Mouse (Mus musculus) intestine, postnatal 0 days (tissue): ENCODE data around the gene Kctd19. TPM values are rescaled to one million over a fixed set of nuclear protein-coding genes. Genes with fewer than 3 reads are reported as not detected.

Source experiments
- ATAC-seq: fragments of 200-750 bp; cut with Nextera tagmentation; 2 replicates; pipeline ENCODE4 v1.8.0; 2017; ENCODE audit warnings: mild to moderate bottlenecking, moderate TSS enrichment, moderate library complexity
- H3K27ac ChIP-seq: fragments of 300-500 bp; sonication (generic); 2 replicates; pipeline ENCODE4 v1.5.1; 2014; ENCODE audit warnings: mild to moderate bottlenecking, low read depth, low read length, moderate library complexity
- H3K27me3 ChIP-seq: fragments of 300-500 bp; sonication (generic); replicated peaks from 2 replicates; pipeline ENCODE4 v1.6.1; 2014; ENCODE audit warnings: low read length, mixed read lengths; ENCODE audit not compliant: control insufficient read depth, insufficient read depth
- H3K36me3 ChIP-seq: fragments of 300-500 bp; sonication (generic); 2 replicates; pipeline ENCODE4 v1.6.1; 2014; ENCODE audit warnings: mild to moderate bottlenecking, moderate library complexity; ENCODE audit not compliant: control insufficient read depth, insufficient read depth
- H3K4me1 ChIP-seq: fragments of 300-500 bp; sonication (generic); replicated peaks from 2 replicates; pipeline ENCODE4 v1.6.1; 2014; ENCODE audit warnings: antibody characterized with exemption, low read length, mixed read lengths; ENCODE audit not compliant: control insufficient read depth, insufficient read depth
- H3K4me2 ChIP-seq: fragments of 300-500 bp; sonication (generic); replicated peaks from 2 replicates; pipeline ENCODE4 v1.6.1; 2014; ENCODE audit warnings: low read depth, mild to moderate bottlenecking, moderate library complexity
- H3K4me3 ChIP-seq: fragments of 300-500 bp; sonication (generic); 2 replicates; pipeline ENCODE4 v1.5.1; 2014; ENCODE audit warnings: low read depth, low read length
- H3K9ac ChIP-seq: fragments of 300-500 bp; sonication (generic); 2 replicates; pipeline ENCODE4 v1.6.1; 2014; ENCODE audit warnings: mild to moderate bottlenecking, low read depth, low read length
- H3K9me3 ChIP-seq: fragments of 300-500 bp; sonication (generic); 2 replicates; pipeline ENCODE4 v1.6.1; 2016; ENCODE audit warnings: mixed run types; ENCODE audit not compliant: control insufficient read depth
- CTCF ChIP-seq: sonication (generic); IDR thresholded peaks from 2 replicates; pipeline ENCODE4 v1.5.1; 2016; ENCODE audit warnings: low read depth, mild to moderate bottlenecking, control low read depth, antibody characterized with exemption, moderate library complexity
- WGBS: fragments of 180-500 bp; shearing (Covaris S2); extraction: QIAGEN DNeasy Blood & Tissue Kit; methylation state at CpG from one replicate; pipeline ENCODE4 v1.1.7; 2014; 5-methylcytosine and 5-hydroxymethylcytosine counted together
- polyA plus RNA-seq: library from polyadenylated mRNA; unstranded; fragments of >200 nt; fragmentation: Nextera tagmentation; extraction: Ambion mirVana; gene quantifications from 2 replicates; pipeline ENCODE4 v1.2.1, GENCODE M21; 2015

Kctd19 gene
- polyA plus RNA-seq, 1 experiment from 2014 or later, result 0.07 TPM

GRCm38 (mm10) chr8:105408331-105408730 lies 5.0 kb downstream of the Kctd19 start:
- Histone ChIP-seq H3K27me3 (peaks cover 10% of the 10 kb centered on the region), H3K9me3 (no peaks in the 10 kb centered on the region), H3K27ac (no peak overlapping the region), H3K4me3 (no peak overlapping the region), H3K4me2 (no peak overlapping the region), H3K36me3 (no peaks in the 10 kb centered on the region), H3K9ac (no peak overlapping the region), H3K4me1 (no peaks in the 10 kb centered on the region; the same call in 1 of the 2 replicates)
- no peak for ATAC-seq
- 57% methylated on average over 7 of the region's 7 CpGs for WGBS
- no peak for TF ChIP-seq CTCF

- WGBS, result 43% methylated on average over 10 of the region's 10 CpGs
Measured at GRCm38 (mm10) chr8:105406416-105406815, 6.9 kb downstream of the Kctd19 start.

GRCm38 (mm10) chr8:105404496-105404895 lies 8.8 kb downstream of the Kctd19 start:
- H3K4me2 ChIP-seq, result no peak overlapping the region
- no peak overlapping the region for H3K27ac ChIP-seq
- TF ChIP-seq CTCF, result no peak
- no peaks in the 10 kb centered on the region; the same call in 1 of the 2 replicates for H3K4me1 ChIP-seq
- no peak for ATAC-seq
- WGBS, result 59% methylated on average over 1 of the region's 1 CpGs
- no peaks in the 10 kb centered on the region for H3K27me3 ChIP-seq
- no peaks in the 10 kb centered on the region for H3K9me3 ChIP-seq
- no peak overlapping the region for H3K4me3 ChIP-seq
- no peaks in the 10 kb centered on the region for H3K36me3 ChIP-seq
- no peak overlapping the region for H3K9ac ChIP-seq

More at GRCm38 (mm10) chr8:105406416-105406815, 6.9 kb downstream of the Kctd19 start:
- H3K9me3 ChIP-seq, result no peaks in the 10 kb centered on the region
- H3K4me3 ChIP-seq, result no peak overlapping the region
- no peaks in the 10 kb centered on the region for H3K27me3 ChIP-seq
- H3K36me3 ChIP-seq, result no peaks in the 10 kb centered on the region
- no peak for ATAC-seq
- H3K9ac ChIP-seq, result no peak overlapping the region
- H3K27ac ChIP-seq, result no peak overlapping the region
- H3K4me2 ChIP-seq, result no peak overlapping the region
- H3K4me1 ChIP-seq, result no peaks in the 10 kb centered on the region; the same call in 1 of the 2 replicates
- no peak for TF ChIP-seq CTCF

- no peak overlapping the region for H3K9ac ChIP-seq
- TF ChIP-seq CTCF, result no peak
- no peaks in the 10 kb centered on the region; the same call in 1 of the 2 replicates for H3K4me1 ChIP-seq
- no peaks in the 10 kb centered on the region for H3K36me3 ChIP-seq
- H3K9me3 ChIP-seq, result no peaks in the 10 kb centered on the region
- no peak for ATAC-seq
- H3K4me3 ChIP-seq, result no peak overlapping the region
- no peaks in the 10 kb centered on the region for H3K27me3 ChIP-seq
- no peak overlapping the region for H3K4me2 ChIP-seq
- 79% methylated on average over 8 of the region's 8 CpGs for WGBS
- no peak overlapping the region for H3K27ac ChIP-seq
Measured at GRCm38 (mm10) chr8:105403467-105403866, 9.8 kb downstream of the Kctd19 start.

- no peaks in the 10 kb centered on the region for H3K27me3 ChIP-seq
- H3K27ac ChIP-seq, result no peak overlapping the region
- no peak overlapping the region for H3K9ac ChIP-seq
- no peaks in the 10 kb centered on the region for H3K36me3 ChIP-seq
- no peak for TF ChIP-seq CTCF
- WGBS, result 90% methylated on average over 5 of the region's 5 CpGs
- no peaks in the 10 kb centered on the region for H3K9me3 ChIP-seq
- ATAC-seq, result no peak
- H3K4me1 ChIP-seq, result no peaks in the 10 kb centered on the region
- no peak overlapping the region for H3K4me3 ChIP-seq
- H3K4me2 ChIP-seq, result no peak overlapping the region
Measured at GRCm38 (mm10) chr8:105400016-105400415, 13.3 kb downstream of the Kctd19 start.

- H3K27ac ChIP-seq, result no peak overlapping the region
- 34% methylated on average over 3 of the region's 3 CpGs for WGBS
- no peaks in the 10 kb centered on the region for H3K36me3 ChIP-seq
- peak; percentile 80 for TF ChIP-seq CTCF
- no peaks in the 10 kb centered on the region for H3K9me3 ChIP-seq
- no peaks in the 10 kb centered on the region for H3K4me1 ChIP-seq
- H3K27me3 ChIP-seq, result no peaks in the 10 kb centered on the region
- no peak overlapping the region for H3K9ac ChIP-seq
- no peak overlapping the region for H3K4me2 ChIP-seq
- no peak overlapping the region for H3K4me3 ChIP-seq
- ATAC-seq, result no peak
Measured at GRCm38 (mm10) chr8:105397747-105398146, 15.6 kb downstream of the Kctd19 start.

GRCm38 (mm10) chr8:105393915-105394314 lies 19.4 kb downstream of the Kctd19 start:
- H3K4me2 ChIP-seq, result no peak overlapping the region
- H3K27ac ChIP-seq, result no peak overlapping the region
- no peak for ATAC-seq
- H3K36me3 ChIP-seq, result no peaks in the 10 kb centered on the region
- no peak for TF ChIP-seq CTCF
- H3K9me3 ChIP-seq, result no peaks in the 10 kb centered on the region
- WGBS, result 74% methylated on average over 7 of the region's 7 CpGs
- no peak overlapping the region for H3K4me3 ChIP-seq
- H3K4me1 ChIP-seq, result no peaks in the 10 kb centered on the region
- no peak overlapping the region for H3K9ac ChIP-seq
- no peaks in the 10 kb centered on the region for H3K27me3 ChIP-seq
